Comparison of ENCODE assay signal across 10 mouse cellular contexts in genomic region chr10:123426527-123427363, GRCm38 (mm10).
DNase-seq lines count a peak whose midpoint lies in the region; ATAC-seq lines count a peak whose summit lies in the region.
"Had no signal": no experiment of that assay in that cellular context is flagged by ENCODE, and none has a peak within 500 bp of the region (broad histone marks: within the 10 kb centered on the region; RNA-seq: fewer than 3 reads in every experiment).

No protein-coding gene starts in this region.

- ATAC-seq in forebrain, embryonic 13.5 days, result peak; percentile 53; the same call in 1 of the 2 replicates
- ATAC-seq in heart, embryonic 11.5 days (replicated peaks; ENCODE audit: insufficient number of reproducible peaks, low FRiP score, low TSS enrichment), result no peak
- ATAC-seq: Patski had no signal

- H3K4me2 ChIP-seq in forebrain, embryonic 13.5 days, result no peak overlapping the region
- H3K4me2 ChIP-seq in heart, embryonic 11.5 days, result no peak overlapping the region

- no peaks in the 10 kb centered on the region for H3K9me3 ChIP-seq in forebrain, embryonic 13.5 days (replicated peaks)
- no peaks in the 10 kb centered on the region for H3K9me3 ChIP-seq in forebrain, embryonic 10.5 days
- no peaks in the 10 kb centered on the region for H3K9me3 ChIP-seq in heart, embryonic 11.5 days (replicated peaks; ENCODE audit: control insufficient read depth, low read length)

- H3K36me3 ChIP-seq in forebrain, embryonic 13.5 days (ENCODE audit: poor library complexity, severe bottlenecking), result no peaks in the 10 kb centered on the region
- H3K36me3 ChIP-seq in forebrain, embryonic 10.5 days (replicated peaks), result no peaks in the 10 kb centered on the region
- H3K36me3 ChIP-seq in heart, embryonic 11.5 days (ENCODE audit: control insufficient read depth, insufficient read depth, low read length), result no peaks in the 10 kb centered on the region

- H3K27ac ChIP-seq in forebrain, embryonic 13.5 days, result no peak overlapping the region
- H3K27ac ChIP-seq in forebrain, embryonic 10.5 days, result no peak overlapping the region
- H3K27ac ChIP-seq in heart, embryonic 11.5 days (ENCODE audit: low read depth, low read length), result no peak overlapping the region

- H3K4me1 ChIP-seq in forebrain, embryonic 13.5 days, result no peaks in the 10 kb centered on the region
- H3K4me1 ChIP-seq in forebrain, embryonic 10.5 days, result no peaks in the 10 kb centered on the region
- H3K4me1 ChIP-seq in heart, embryonic 11.5 days (ENCODE audit: control insufficient read depth, insufficient read depth, low read length), result no peaks in the 10 kb centered on the region

- 81% methylated on average over 8 of the region's 8 CpGs for WGBS in forebrain, embryonic 13.5 days
- 86% methylated on average over 8 of the region's 8 CpGs for WGBS in forebrain, embryonic 10.5 days
- WGBS in heart, embryonic 11.5 days (ENCODE audit: insufficient replicate concordance), result 71% methylated on average over 8 of the region's 8 CpGs

- H3K9ac ChIP-seq in forebrain, embryonic 13.5 days, result no peak overlapping the region
- no peak overlapping the region for H3K9ac ChIP-seq in heart, embryonic 11.5 days (ENCODE audit: low read depth, low read length)

- DNase-seq in forebrain, embryonic 10.5 days (ENCODE audit: extremely low spot score, low spot score), result no peak
- DNase-seq in cerebellum, adult 11-12 months, result peak; percentile 31
- peak; percentile 11 to 30 for DNase-seq in frontal cortex, postnatal 25 days (ENCODE audit: low spot score in 2 of 2)
- DNase-seq in left cerebral cortex, postnatal 14 days (ENCODE audit: low spot score in 2 of 2), result peak; percentile 43 to 67
- DNase-seq in heart, postnatal 4 days, result no peak
- DNase-seq in kidney, adult 8-10 months, result no peak
- DNase-seq: lung, postnatal 36 days had no signal

- H3K27me3 ChIP-seq in forebrain, embryonic 13.5 days, result no peaks in the 10 kb centered on the region
- H3K27me3 ChIP-seq in forebrain, embryonic 10.5 days (ENCODE audit: poor library complexity, severe bottlenecking), result no peaks in the 10 kb centered on the region
- no peaks in the 10 kb centered on the region for H3K27me3 ChIP-seq in heart, embryonic 11.5 days (ENCODE audit: control insufficient read depth, insufficient read depth, low read length)
- H3K27me3 ChIP-seq: Patski had no signal

- intact Hi-C loops in left cerebral cortex, postnatal 14 days (cut with DNase I), result no loop called here

- H3K4me3 ChIP-seq in forebrain, embryonic 13.5 days, result no peak overlapping the region
- no peak overlapping the region for H3K4me3 ChIP-seq in forebrain, embryonic 10.5 days
- H3K4me3 ChIP-seq in heart, embryonic 11.5 days (ENCODE audit: low read depth, low read length), result no peak overlapping the region

Comparison
In these comparisons a context has a peak if more than half of its experiments do, and no peak if none do; other contexts are left out.
1. DNase-seq: peak in cerebellum, adult 11-12 months (single experiment), frontal cortex, postnatal 25 days (2 of 2) and left cerebral cortex, postnatal 14 days (2 of 2); none in forebrain, embryonic 10.5 days (single experiment), heart, postnatal 4 days (single experiment) and kidney, adult 8-10 months (0 of 2).